Mouse (Mus musculus) thymus, adult 2 months (tissue): ENCODE data around the gene L1cam.

ENCODE experiments used
- CTCF ChIP-seq: fragments of 200-500 bp; IDR thresholded peaks from 2 replicates; pipeline ENCODE4 v1.5.1; 2012; ENCODE audit warnings: mild to moderate bottlenecking, control low read depth, low read length, moderate library complexity, borderline replicate concordance; ENCODE audit not compliant: control insufficient read depth, poor library complexity, insufficient read depth; ENCODE audit errors: extremely low read depth
- POLR2A ChIP-seq: fragments of 200-500 bp; IDR thresholded peaks from 2 replicates; pipeline ENCODE4 v1.6.1; 2012; ENCODE audit warnings: mild to moderate bottlenecking, low read length, control low read depth, moderate library complexity; ENCODE audit not compliant: control insufficient read depth, poor library complexity, insufficient read depth; ENCODE audit errors: extremely low read depth

DNA sequence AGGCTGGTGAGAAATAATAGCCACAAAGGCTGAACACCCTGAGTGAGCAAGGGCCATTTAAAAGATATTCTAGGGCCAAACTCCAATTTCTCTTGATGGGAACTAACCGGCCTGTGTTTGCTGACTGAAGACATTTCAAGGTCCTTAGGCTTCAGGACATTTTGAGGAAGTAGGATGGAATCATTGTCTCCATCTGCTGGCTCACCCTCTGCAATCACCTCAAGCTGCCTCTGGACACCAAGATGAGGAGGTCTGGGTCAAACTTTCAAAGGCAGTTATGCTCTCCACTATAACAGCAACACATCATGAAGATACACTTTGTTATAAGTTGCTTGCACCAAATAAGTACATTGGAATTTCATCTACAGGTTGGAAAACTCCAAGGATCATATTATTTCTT, 14.1 kb upstream of the L1cam start:
- TF ChIP-seq POLR2A (no peak), CTCF (no peak)
